Mouse (Mus musculus): ENCODE data around the gene Nle1.

The Nle1 gene

GRCm38 (mm10) chr11:82867956-82868355 is 40.3 kb downstream of the Nle1 start:
- DNase-seq: no peak

GRCm38 (mm10) chr11:82866850-82867564 is 41.2 kb downstream of the Nle1 start:
- no peak for DNase-seq

- no peak for DNase-seq
These were observed 42.3 kb downstream of the Nle1 start for GRCm38 (mm10) chr11:82865957-82866356.

- DNase-seq: no peak
These were observed 44.7 kb downstream of the Nle1 start for GRCm38 (mm10) chr11:82863488-82863931.

GRCm38 (mm10) chr11:82863059-82863458 is 45.2 kb downstream of the Nle1 start:
- DNase-seq: no peak

- DNase-seq: no peak
These were observed 45.6 kb downstream of the Nle1 start for GRCm38 (mm10) chr11:82862638-82863037.

- no peak for DNase-seq
These were observed 46.7 kb downstream of the Nle1 start for GRCm38 (mm10) chr11:82861558-82861957.

GRCm38 (mm10) chr11:82860759-82861158 is 47.5 kb downstream of the Nle1 start:
- DNase-seq: no peak

GRCm38 (mm10) chr11:82857307-82857848 is 50.8 kb downstream of the Nle1 start:
- no peak for DNase-seq

- no peak for DNase-seq
These were observed 52.2 kb downstream of the Nle1 start for GRCm38 (mm10) chr11:82856032-82856431.

GRCm38 (mm10) chr11:82855327-82855973 is 52.8 kb downstream of the Nle1 start:
- no peak for DNase-seq

- no peak for DNase-seq
These were observed 54.1 kb downstream of the Nle1 start for GRCm38 (mm10) chr11:82854111-82854510.

GRCm38 (mm10) chr11:82852958-82853357 is 55.3 kb downstream of the Nle1 start:
- no peak for DNase-seq

GRCm38 (mm10) chr11:82852540-82852939 is 55.7 kb downstream of the Nle1 start:
- no peak for DNase-seq

GRCm38 (mm10) chr11:82852115-82852514 is 56.1 kb downstream of the Nle1 start:
- no peak for DNase-seq
